Mouse (Mus musculus): ENCODE results near the gene Gm10840. TPM values are rescaled to one million over a fixed set of nuclear protein-coding genes. Genes with fewer than 3 reads are reported as not detected.
"Not testable (repeated sequence)": the region's sequence is repeated elsewhere in the genome, so short reads cannot be mapped to it uniquely, and the experiment has no call there.

Gm10840 gene
- not detected in 2 replicates for polyA plus RNA-seq (2012; rRNA removed)

DNA sequence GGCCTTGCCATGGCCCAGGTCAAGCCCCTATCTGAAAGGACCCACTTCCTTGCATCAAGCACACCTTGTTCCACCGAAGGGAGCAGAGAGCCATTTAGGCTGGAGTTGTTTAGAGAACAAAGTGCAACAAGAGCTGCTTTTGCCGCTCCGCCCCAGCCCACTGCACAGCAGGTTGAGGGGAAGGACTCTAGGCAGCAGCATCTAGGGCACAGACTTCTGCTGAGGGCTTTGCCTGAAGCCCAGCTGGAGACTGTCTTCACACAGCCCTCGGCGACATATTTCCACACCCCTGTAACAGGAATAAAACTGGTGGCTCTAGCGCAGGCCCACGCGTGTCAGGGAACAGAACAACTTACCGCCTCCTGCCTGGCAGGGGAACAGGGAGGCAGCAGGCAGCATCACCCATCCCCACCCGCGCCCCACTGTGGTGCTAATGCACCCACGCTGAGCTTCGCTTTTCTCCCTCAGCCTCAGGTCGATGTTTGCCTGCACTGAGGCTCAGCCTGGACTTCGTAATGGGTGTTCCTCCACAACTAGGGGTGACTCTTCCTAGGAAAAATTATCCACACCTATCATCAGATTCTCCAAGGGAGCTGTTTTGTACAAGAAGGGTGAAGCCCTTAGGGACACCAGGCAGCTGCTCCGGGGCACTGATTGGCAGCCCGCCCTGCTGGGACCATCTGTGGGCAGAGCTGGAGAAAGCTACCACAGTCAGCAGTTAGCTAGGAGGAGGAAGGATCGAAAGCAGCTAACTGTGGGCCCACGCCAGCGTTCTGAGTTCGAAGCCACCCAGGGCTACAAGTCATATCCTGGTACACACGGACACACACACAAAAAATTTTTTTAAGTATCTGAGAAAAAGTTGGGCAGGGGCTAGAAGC lies at the start of gene Gm10840, which contains the start of gene Limd2:
Gm10840 (plus strand) TSS at position 10 of the 881 bp plus-strand sequence.
Limd2 (minus strand) TSS at position 20 of the 881 bp plus-strand sequence.
- no peaks in the 10 kb centered on the region for H3K27me3 ChIP-seq (ENCODE audit: control insufficient read depth, insufficient read depth, low read length)
- 41% methylated on average over 22 of the region's 22 CpGs for WGBS
- H3K4me3 ChIP-seq (ENCODE audit: low read depth, low read length) = peak within 1 kb of the TSS; percentile 73
- H3K36me3 ChIP-seq (ENCODE audit: control insufficient read depth, insufficient read depth, low read length) = peaks cover 2% of the 10 kb centered on the region; the same call in 1 of the 2 replicates
- H3K4me1 ChIP-seq (ENCODE audit: control insufficient read depth, insufficient read depth, insufficient read length, low read length) = peaks cover 7% of the 10 kb centered on the region; the same call in 1 of the 2 replicates
- peak within 1 kb of the TSS; percentile 70 for H3K27ac ChIP-seq (ENCODE audit: insufficient read depth, low read depth, low read length)
- TF ChIP-seq POLR2A (IDR thresholded peaks at IDR 0.05; ENCODE audit: low read depth, low read length) (no peak), CTCF (IDR thresholded peaks at IDR 0.05; ENCODE audit: extremely low read depth, insufficient read length, insufficient replicate concordance, low read depth, low read length) (no peak)

- Histone ChIP-seq H3K4me3 (ENCODE audit: low read depth, low read length) (no peak overlapping the region), H3K27ac (ENCODE audit: insufficient read depth, low read depth, low read length) (no peak overlapping the region)
These were observed 49.0 kb upstream of the Gm10840 start for GRCm38 (mm10) chr11:106111688-106112087.

GRCm38 (mm10) chr11:106122221-106122620 lies 38.4 kb upstream of the Gm10840 start:
- 87% methylated on average over 5 of the region's 5 CpGs for WGBS
- H3K4me1 ChIP-seq (ENCODE audit: control insufficient read depth, insufficient read depth, insufficient read length, low read length) = no peaks in the 10 kb centered on the region
- peaks cover 46% of the 10 kb centered on the region for H3K36me3 ChIP-seq (ENCODE audit: control insufficient read depth, insufficient read depth, low read length)
- peak overlapping the region; percentile 2; the same call in 1 of the 2 replicates for H3K27ac ChIP-seq (ENCODE audit: insufficient read depth, low read depth, low read length)
- H3K27me3 ChIP-seq (ENCODE audit: control insufficient read depth, insufficient read depth, low read length) = no peaks in the 10 kb centered on the region
- no peak for TF ChIP-seq POLR2A (IDR thresholded peaks at IDR 0.05; ENCODE audit: low read depth, low read length)
- TF ChIP-seq CTCF (IDR thresholded peaks at IDR 0.05; ENCODE audit: extremely low read depth, insufficient read length, insufficient replicate concordance, low read depth, low read length) = no peak
- no peak overlapping the region for H3K4me3 ChIP-seq (ENCODE audit: low read depth, low read length)

More at GRCm38 (mm10) chr11:106111688-106112087, 49.0 kb upstream of the Gm10840 start:
- Histone ChIP-seq H3K4me1 (ENCODE audit: control insufficient read depth, insufficient read depth, insufficient read length, low read length) (no peaks in the 10 kb centered on the region), H3K27me3 (ENCODE audit: control insufficient read depth, insufficient read depth, low read length) (no peaks in the 10 kb centered on the region), H3K36me3 (ENCODE audit: control insufficient read depth, insufficient read depth, low read length) (peaks cover 27% of the 10 kb centered on the region)
- TF ChIP-seq POLR2A (IDR thresholded peaks at IDR 0.05; ENCODE audit: low read depth, low read length) = no peak

GRCm38 (mm10) chr11:106122736-106123135 lies 37.9 kb upstream of the Gm10840 start:
- no peak for TF ChIP-seq POLR2A (IDR thresholded peaks at IDR 0.05; ENCODE audit: low read depth, low read length)
- no peak for TF ChIP-seq CTCF (IDR thresholded peaks at IDR 0.05; ENCODE audit: extremely low read depth, insufficient read length, insufficient replicate concordance, low read depth, low read length)
- H3K4me3 ChIP-seq (ENCODE audit: low read depth, low read length) = no peak overlapping the region
- H3K27ac ChIP-seq (ENCODE audit: insufficient read depth, low read depth, low read length) = 0 out of 2 replicates have a peak overlapping the region, but pooled peaks have one; percentile 2
- no peaks in the 10 kb centered on the region for H3K27me3 ChIP-seq (ENCODE audit: control insufficient read depth, insufficient read depth, low read length)
- no peaks in the 10 kb centered on the region for H3K4me1 ChIP-seq (ENCODE audit: control insufficient read depth, insufficient read depth, insufficient read length, low read length)
- 74% methylated on average over 3 of the region's 3 CpGs for WGBS
- peaks cover 43% of the 10 kb centered on the region for H3K36me3 ChIP-seq (ENCODE audit: control insufficient read depth, insufficient read depth, low read length)

DNA sequence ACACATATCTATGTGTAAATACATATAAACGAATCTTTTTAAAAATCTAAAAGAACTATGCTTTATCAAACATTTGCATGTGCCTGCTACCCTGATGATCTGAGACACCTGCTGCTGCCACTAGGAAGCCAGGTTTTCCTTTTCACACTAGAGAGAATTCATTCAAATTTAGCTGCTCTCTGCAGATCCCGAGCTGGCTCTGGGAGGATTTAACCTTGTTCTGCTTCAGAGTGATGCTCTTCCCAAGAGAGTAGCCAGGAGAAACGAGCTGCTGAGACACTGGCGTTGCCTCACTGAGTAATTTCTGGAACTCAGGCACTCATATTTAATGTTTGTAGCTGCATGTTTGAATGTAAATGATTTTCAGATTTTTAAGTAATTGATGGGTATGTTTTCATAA lies 35.9 kb upstream of the Gm10840 start:
- H3K36me3 ChIP-seq (ENCODE audit: control insufficient read depth, insufficient read depth, low read length) = peaks cover 30% of the 10 kb centered on the region
- TF ChIP-seq POLR2A (IDR thresholded peaks at IDR 0.05; ENCODE audit: low read depth, low read length) = no peak
- H3K4me1 ChIP-seq (ENCODE audit: control insufficient read depth, insufficient read depth, insufficient read length, low read length) = no peaks in the 10 kb centered on the region
- WGBS = 76% methylated on average over 4 of the region's 4 CpGs
- H3K27ac ChIP-seq (ENCODE audit: insufficient read depth, low read depth, low read length) = no peak overlapping the region
- no peak overlapping the region for H3K4me3 ChIP-seq (ENCODE audit: low read depth, low read length)
- no peaks in the 10 kb centered on the region for H3K27me3 ChIP-seq (ENCODE audit: control insufficient read depth, insufficient read depth, low read length)

- no peak for TF ChIP-seq CTCF (IDR thresholded peaks at IDR 0.05; ENCODE audit: extremely low read depth, insufficient read length, insufficient replicate concordance, low read depth, low read length)
- TF ChIP-seq POLR2A (IDR thresholded peaks at IDR 0.05; ENCODE audit: low read depth, low read length) = no peak
- Histone ChIP-seq H3K4me1 (ENCODE audit: control insufficient read depth, insufficient read depth, insufficient read length, low read length) (no peaks in the 10 kb centered on the region), H3K36me3 (ENCODE audit: control insufficient read depth, insufficient read depth, low read length) (peaks cover 31% of the 10 kb centered on the region), H3K27me3 (ENCODE audit: control insufficient read depth, insufficient read depth, low read length) (no peaks in the 10 kb centered on the region), H3K4me3 (ENCODE audit: low read depth, low read length) (no peak overlapping the region), H3K27ac (ENCODE audit: insufficient read depth, low read depth, low read length) (no peak overlapping the region)
- 61% methylated on average over 1 of the region's 1 CpGs for WGBS
These were observed 34.8 kb upstream of the Gm10840 start for GRCm38 (mm10) chr11:106125827-106126226.

- H3K4me3 ChIP-seq (ENCODE audit: low read depth, low read length); H3K27ac ChIP-seq (ENCODE audit: insufficient read depth, low read depth, low read length); H3K27me3 ChIP-seq (ENCODE audit: control insufficient read depth, insufficient read depth, low read length); H3K4me1 ChIP-seq (ENCODE audit: control insufficient read depth, insufficient read depth, insufficient read length, low read length): not testable (repeated sequence)
- 87% methylated on average over 6 of the region's 6 CpGs for WGBS
- H3K36me3 ChIP-seq (ENCODE audit: control insufficient read depth, insufficient read depth, low read length) = peaks cover 26% of the 10 kb centered on the region
These were observed 33.8 kb upstream of the Gm10840 start for GRCm38 (mm10) chr11:106126727-106127373.

Measured in small intestine, adult 2 months (tissue).